Mouse (Mus musculus) kidney, adult 9 months (tissue): ENCODE measurements at regions not wholly inside any gene's neighbourhood (a gene's known extent, or its start where the extent isn't known, plus 50 kb on each side); places are given as distances from the start of the nearest gene placed in this dataset.

Experiments used
- DNase-seq: peaks from one replicate; pipeline ENCODE4 v3.0.0; 2022

DNA sequence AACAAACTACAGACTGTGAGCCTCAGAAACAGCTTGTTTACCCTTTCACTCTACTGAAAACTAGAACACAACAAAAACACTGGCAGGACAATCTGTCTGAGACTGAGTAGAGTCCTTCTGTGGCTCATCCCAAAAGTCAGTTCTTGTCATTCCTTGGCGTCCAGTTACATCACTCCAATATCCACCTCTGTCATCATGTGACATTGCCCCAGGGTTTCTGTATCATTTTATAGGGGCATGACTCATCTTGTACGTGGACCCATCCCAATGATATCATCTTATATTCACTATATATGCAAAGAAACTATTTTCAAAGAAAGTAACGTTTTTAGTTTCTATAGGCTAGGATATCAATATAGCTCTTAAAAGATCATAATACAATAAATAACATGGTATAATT is 152.3 kb downstream of the Dkk2 start:
- no peak for DNase-seq

DNA sequence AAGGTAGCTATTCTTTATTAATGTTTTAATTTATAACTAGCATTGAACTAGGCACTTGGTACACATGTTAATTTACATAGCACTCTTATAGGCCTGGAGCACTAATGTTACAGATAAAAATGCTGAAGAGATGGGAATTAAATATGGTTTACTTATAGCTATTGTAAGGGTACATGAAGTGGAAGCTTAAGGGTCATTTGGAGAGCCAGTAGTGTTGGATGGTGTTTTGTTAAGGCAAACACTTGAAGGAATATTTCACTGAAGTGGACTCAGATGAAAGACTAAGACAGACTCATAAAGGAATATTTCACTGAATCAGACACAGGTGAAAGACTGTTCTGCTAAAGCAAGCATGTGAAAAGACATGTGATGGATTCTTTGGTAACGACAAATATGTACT is 172.7 kb downstream of the Dkk2 start:
- no peak for DNase-seq

DNA sequence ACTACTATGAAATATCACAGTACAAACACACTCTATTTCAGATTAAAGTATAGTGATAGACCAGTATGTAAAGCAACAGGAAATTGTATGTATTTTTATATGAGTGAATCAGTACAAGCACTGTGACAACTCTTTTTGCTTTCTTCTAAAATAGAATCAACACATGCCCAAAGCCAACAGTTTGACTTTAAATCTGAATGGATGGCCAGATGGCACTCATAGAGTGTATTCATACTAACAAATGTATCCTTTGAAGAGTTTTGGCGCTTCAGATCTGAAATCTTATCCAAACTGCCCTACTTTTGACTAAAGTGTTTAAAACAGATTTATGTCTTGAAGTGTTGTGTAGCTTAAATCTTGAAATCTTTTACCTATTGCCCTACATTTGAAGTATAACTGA is 184.5 kb downstream of the Dkk2 start:
- DNase-seq: no peak

DNA sequence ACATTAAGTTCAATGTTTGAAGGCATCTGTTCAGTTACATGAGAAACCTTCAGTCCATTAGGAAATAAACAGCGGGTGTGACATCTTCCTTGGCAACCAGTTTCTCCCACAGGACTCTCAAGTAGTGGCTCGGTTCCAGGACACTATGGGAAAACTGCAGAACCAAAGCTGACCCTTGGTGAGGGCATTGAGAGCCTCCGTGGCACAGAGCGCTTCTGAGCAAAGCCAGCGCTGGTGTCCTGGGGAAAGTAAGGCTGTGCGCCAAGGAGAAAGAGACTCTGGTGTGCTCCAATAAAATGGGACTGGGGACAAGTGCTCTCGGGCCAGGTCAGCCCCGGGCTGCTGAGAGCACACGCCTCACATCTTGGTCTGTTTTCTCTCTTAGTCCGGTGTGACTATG is 189.7 kb downstream of the Dkk2 start:
- DNase-seq: no peak

DNA sequence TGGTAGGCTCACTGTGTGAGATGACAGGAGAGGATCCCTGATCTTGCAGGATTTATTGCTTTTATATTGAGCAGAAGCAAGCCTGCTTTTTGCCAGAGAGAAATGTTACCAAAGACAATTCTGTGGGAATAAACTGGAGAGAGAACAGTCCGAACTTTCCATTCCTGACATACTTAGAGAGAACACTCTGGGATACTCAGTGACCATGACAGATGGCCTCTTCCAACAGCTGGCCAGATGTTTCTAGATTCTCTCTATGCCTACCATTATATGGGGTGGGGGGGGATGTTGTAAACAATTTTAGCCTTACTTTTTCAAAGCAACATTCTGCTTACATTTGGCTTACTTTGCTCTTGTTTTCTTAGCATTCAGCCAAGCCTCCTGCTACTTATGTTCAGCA is 192.7 kb downstream of the Dkk2 start:
- no peak for DNase-seq

DNA sequence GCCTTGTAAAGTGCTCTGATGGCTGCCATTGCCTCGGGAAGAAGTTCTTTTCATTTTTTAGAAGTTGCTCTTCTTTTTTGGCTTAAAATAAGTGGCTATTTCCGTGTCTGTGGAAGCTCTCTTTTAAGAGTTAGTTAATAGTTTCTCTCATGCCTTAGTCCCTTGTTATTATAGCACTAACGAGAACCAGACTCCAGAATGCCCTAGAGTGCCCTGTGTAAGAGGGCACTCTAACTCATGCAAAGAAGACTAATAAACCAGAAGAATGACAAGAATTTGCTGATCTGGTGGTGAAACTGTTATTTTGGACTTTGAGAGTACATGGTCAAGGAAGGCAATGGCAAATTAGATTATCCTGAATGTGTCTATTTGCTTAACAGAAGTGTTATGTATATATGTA is 202.6 kb downstream of the Dkk2 start:
- DNase-seq: peak; percentile 31

DNA sequence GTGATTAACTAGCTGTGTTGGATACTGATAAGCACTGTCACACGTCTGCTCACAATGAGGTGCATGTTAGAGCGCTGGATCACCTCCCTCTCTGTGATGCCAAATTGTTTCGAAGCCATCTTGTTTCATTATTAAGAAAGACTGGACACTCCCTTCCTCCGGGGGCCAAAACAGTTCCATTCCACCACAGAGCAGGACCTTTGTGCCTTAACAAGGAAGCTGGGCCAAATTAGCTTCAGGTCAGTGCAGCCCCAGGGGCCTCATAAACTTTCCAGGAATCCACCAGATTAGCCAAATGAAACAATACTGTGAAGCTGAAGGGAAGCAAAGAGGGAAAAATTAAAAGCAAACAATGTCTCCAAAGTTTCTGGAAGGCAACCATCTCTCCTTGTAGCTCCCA is 241.9 kb downstream of the Dkk2 start:
- DNase-seq: no peak

DNA sequence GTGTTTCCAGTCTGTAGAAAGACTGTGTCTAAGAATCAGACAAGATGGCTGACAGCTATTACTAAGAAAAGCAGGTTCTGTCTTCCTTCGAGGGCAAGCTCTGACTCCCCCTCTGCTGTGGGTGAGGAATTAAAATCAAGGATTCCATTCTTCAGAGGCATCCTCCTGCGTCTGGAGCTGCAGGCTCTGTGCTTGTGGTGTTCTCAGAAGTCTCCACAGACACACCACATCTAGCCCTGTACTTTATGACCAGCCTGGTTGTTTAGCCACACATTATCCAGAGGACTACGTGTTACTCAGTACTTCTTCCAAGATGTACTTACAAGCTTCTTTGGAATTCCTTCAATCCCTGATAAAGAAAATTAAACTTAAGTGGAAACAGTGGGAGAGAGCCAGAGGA is 258.5 kb downstream of the Dkk2 start:
- DNase-seq: no peak

DNA sequence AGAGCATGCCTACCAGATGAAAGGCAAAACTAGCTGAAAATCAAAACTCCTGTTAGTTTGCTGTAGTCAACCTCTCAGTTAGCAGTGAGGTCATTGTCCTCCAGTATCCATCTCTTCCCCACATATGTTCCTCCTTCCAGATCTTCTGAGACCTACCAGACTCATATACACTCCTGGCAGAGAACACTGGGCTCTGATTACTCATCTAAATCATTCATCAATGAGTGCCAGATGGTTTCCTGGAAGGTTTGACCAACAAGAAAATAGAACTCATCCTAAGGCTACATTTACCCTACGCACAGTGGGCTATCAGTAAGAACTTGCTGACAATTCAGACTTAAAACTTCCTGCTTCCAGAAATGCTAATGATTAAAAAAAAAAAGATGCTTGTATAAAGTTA is 260.8 kb downstream of the Dkk2 start:
- DNase-seq: no peak

DNA sequence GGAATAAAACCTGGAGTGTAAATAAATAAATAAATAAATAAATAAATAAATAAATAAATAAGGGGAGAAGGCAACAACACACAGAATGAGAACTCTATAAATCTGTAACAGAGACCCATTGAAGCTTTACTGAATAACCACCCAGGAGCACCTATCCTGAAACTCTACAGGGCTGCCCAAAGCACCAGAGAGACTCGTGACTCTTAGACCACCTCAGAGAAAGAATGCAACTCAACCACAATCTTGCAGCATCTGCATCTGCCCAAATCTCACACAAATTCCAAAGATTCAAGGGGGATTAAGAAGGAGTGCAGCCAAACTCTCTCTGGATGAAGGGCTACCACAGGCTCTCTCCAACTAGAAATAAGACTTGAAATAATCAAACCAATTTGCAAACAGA is 264.5 kb downstream of the Dkk2 start:
- no peak for DNase-seq

DNA sequence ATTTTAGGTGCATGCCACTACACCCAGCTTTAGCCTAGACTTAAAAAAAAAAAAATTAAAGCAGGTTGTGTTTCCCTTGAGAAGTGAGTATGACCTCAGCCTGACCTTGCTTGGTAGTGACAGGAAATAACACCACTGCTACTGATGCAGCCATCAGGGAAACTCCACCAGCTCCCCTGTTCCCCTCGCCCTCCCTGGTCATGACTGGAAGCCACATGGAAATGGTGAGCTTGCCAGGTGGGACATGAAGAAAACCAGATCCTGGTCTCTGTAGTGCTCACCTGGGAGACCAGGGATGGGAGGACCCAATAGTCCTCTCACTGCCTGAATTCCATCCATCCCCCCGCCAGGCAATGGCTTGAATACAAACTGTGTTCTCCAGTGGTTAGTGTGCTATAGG is 268.1 kb downstream of the Dkk2 start:
- DNase-seq: no peak

DNA sequence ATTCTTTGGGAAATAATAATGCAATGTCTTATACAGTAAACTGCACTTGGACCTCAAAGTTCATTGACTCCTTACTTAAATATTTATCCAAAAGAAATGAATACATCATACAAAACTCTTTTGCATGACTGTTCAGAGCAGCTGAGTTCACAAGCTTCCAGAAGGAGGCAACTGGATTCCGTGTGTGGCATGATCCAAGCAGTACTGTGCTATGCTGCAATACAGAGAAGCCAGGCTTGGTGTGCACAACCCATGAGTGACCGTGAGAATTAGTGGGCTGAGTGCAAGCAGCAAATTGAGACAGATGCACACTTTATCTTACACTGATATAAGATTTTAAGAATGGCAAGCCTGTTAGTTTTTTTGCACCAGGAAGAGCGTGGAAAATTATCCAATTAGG is 270.0 kb upstream of the Gimd1 start:
- DNase-seq: no peak

DNA sequence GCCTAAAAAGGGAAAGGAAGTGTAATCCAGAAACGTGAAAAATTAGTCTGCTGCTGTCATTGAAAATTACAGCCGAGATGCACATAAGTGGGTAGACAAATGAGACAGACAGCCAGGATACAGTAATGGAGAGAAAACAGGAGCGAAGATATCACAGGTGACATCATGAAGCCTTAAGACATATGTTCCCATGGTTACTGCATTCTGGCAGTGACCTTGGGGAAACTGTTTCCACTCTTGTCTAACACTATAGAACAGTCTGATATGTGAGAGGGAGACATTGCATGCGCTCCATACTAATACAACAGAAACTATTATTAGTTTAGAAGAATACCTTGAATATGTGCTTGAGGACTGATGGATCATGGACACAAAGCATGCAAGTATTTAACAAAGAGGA is 254.0 kb upstream of the Gimd1 start:
- DNase-seq: no peak

DNA sequence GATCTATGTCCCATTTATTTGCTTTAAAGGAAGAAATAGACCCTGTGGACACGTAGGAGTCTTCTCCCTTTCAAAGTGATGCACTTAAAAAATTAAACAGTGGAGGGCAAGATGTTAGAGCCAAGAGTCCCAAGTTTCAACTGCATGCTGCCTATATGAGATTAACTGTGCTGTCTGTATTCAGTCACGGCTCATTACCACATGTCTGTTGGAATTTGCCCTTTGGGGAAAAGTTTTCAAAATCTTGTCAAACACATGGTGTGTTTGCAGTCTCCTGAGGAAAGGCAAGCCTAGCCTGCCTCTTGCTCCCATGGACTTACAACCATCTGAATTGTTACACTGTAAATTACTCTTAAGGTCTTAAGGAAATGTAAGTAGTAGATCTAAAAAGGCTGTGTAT is 211.9 kb upstream of the Gimd1 start:
- no peak for DNase-seq

DNA sequence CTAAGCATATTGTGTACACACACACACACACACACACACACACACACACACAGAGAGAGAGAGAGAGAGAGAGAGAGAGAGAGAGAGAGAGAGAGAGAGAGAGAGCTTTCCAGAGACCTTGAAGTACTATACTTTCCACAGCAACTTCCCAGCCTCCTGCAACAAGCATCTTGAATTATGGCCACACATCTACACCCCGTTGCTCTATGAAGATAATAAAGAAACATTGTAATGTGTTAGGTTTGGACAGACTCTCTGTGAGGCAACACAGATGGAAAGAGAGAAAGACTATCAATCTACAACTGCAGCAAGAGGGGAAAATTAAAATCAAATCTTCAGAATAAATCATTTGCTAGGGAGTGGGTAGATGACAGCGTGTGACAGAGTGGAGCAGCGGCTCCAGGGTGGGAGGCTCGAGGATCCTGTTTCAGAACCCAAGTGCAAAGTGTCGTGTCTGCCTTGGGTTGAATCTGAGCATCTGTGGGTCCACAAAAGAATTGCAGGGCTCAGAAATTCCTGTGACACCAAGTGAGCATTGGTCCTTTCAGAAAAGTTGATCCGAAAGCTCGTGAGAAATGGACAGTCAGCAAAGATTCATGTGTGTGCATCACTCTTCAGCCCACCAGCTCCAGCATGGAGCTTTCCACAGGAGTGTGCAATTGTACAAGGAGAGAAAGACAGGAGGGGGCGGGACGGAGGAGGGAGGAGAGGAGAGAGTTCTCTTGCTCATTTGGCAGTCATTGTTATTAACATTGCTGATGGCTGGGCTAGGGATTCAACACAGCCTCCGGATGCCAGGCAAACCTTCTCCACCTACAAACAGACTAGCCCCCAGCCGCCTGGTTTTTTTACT is 203.6 kb upstream of the Gimd1 start:
- DNase-seq: no peak

DNA sequence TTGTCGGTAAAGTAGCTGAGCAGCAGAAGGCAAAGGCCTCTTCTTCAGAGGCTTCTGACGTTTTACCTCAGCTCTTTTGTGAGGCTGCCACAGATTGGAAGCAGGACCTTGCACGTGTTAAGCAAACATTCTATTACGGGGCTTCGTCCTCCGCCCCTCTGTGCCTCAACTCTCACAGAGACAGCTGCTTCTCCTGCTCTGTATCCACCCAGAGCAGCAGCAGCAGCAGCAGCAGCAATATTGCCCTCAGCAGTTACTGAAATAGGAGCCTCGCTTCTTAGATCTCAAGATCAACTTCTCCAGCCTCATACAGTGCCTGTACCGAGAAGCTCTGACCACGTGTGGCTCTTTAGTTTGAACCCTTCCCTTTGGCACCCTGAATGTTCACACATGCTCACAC is 202.4 kb upstream of the Gimd1 start:
- no peak for DNase-seq

DNA sequence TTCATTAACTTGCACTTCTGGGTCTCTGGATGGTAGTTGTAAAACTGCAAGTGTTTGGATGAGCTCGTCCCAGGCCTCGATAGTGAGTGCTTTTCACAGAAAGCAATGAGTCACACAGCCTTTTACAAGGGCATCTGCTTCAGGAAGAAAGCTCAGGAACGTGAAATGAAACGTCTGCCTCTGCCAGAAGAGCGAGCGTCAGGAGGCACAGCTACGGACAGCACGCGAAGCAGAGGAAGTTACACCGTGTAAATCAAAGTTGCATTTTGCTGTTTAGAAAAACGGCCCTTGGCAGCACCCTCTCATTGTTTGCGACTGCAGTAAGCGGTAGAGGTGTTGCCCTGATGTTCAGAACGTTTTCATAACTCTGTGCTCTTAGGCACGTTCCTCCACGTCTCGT is 201.5 kb upstream of the Gimd1 start:
- no peak for DNase-seq

DNA sequence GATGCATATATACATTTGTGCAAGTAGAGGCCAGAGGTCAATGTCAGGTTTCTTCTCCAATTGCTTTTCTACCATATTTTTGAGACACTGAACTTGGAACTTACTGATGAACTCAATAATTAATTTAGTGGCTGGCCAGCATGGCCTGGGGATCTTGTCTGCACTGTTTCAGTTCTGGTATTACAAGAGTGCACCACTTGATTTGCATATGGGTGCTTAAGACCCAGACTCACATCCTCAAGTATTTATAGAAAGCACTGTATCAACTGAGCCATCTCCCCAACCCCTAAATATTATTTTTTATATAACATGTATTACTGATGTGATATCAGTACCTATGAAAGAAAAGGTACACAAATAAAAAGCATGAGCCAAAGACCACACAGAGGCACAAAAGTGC is 197.8 kb upstream of the Gimd1 start:
- no peak for DNase-seq

DNA sequence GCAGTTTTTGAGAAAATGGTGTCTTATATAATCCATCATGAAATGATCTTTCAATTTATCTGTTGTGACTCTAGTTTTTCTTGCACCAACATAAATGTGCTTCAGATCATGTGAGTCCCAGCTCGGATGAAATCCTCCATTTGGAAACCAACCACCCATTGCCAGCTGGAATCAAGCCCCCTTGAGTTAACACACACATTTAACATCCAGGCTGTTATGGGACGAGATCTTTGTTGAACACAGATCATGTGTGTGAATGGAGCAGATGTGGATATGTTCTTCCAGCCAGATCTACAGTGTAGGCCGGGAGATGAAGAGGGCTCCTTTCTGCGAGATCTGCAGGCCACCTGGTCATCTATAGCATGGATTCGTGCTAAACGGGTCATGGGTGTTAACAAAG is 188.4 kb upstream of the Gimd1 start:
- DNase-seq: no peak

DNA sequence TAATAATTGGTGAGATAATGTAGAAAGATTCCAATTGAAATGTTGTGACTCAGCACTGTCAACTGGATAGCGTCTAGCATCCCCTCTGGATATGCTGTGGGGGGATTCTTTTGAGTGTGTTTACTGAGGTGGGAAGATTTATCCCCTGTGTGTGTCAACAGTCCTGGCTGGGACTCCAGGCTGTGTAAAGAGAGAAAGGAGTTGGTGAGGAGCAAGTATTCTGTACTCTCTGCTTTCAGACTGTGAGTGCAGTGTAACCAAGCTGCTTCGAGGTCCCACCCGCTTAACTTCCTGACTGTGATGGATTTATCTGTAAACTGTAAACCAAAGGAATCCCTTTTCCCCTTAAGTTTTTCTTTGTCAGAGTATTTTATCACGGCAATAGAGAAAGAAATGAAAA is 175.7 kb upstream of the Gimd1 start:
- DNase-seq: no peak

DNA sequence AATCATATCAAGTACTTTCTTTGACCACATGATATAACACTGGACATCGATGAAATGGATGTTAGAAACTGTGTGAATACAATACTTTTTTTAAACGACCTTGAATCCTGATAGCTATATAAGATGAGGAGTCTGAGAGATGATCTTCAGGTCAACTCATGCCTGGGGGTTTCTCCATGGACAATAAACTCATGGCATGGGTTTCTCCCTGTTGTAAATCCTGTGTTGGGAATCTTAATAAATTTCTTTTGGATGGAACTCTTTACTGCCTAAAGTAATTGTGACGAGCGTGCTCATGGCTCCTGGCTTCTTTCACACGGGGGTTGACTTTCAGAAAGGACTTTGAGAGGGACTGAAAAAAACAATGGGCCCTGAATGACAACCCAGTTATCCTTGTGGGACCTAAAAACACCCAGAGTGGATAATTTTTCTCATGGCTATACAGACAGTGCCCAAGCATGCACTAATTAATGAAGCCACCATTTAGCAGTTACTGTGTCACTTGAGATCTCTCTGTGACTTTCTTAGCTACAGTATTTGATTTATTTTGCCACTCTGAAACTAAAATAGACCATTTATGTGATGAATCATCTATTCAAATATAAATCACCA is 167.2 kb upstream of the Gimd1 start:
- DNase-seq: no peak

DNA sequence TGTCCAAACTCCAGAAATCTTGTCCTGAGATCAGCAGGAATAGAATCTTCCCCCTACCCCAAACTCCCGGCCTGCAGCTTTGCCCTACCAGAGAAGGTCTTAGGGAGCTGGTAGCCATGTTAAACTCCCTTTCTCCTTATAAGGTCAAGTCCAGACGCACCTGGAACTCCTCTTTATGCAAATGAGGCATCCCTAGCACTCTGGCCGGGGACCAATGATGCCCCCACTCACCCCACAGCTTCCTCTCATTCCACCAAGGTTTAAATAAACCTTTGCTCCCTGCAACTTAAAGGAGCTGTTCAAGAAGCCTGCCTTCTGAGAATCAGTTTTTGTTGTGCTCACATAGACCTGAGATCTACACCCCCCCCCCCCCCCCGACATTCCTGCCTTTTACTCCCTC is 158.6 kb upstream of the Gimd1 start:
- no peak for DNase-seq

DNA sequence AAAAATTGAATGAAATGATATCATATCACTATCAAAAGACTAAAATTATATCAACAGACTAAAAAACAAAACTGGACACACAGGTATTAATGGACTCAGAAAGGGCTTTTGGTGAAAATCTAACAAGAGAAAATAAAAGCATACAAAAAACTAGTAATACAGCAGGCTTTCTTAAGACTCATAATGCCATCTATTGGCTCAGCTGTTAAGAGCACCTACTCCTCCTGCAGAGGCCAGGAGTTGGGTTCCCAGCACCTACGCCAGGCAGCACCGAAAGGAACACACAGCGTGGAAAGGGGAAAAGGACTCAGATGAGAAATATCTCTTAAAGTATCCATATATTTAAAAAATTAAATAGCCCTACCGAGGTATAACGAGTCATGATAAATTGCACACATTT is 151.9 kb upstream of the Gimd1 start:
- no peak for DNase-seq

DNA sequence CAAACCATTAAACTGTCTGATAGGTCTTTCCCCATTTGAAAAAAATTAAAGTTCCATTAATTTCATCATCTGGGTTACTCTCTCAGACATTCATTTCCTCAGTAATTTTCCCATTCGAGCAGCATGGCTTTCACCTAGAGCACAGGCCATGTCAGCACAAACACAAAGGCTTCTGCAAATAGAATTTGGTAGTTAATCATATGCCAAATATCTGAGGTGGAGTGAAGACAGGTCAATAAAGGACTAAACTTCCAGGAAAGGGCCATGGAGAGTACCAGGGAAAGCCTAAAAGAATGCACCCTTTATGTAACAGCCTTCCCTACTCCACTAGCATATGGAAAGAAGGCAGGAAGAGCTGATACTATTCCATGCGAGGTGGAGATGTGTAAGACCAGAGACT is 150.3 kb upstream of the Gimd1 start:
- DNase-seq: no peak

DNA sequence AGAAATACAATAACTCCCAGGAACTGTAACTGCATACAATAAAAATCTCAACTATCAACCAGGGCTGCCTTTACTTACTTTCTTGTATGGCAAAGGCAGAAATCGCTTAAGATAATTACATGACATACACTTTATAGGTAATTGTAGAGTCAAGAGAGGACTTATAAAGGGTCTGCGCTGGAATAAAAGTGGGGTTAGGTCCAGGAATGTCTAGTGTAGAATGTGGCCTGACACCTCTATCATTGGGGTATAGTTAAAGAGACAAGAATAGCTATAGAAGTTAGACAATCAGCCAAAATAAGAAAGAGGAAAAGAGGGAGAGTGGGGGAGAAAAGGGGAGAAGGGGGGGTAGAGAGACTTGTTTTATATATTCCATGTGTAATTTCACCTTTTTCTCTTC is 144.8 kb upstream of the Gimd1 start:
- no peak for DNase-seq
